Mouse (Mus musculus) right cerebral cortex, postnatal 25 days (tissue): ENCODE measurements at regions not wholly inside any gene's neighbourhood (a gene's known extent, or its start where the extent isn't known, plus 50 kb on each side); places are given as distances from the start of the nearest gene placed in this dataset.
A peak's percentile ranks its signal among the peaks of the same experiment; 100 is the strongest.

Experiments used
- DNase-seq: peaks from one replicate; pipeline ENCODE4 v3.0.0; 2022

- DNase-seq, result peak; percentile 9
Measured at GRCm38 (mm10) chr3:58089344-58090139, 241.7 kb upstream of the Pfn2 start.

DNA sequence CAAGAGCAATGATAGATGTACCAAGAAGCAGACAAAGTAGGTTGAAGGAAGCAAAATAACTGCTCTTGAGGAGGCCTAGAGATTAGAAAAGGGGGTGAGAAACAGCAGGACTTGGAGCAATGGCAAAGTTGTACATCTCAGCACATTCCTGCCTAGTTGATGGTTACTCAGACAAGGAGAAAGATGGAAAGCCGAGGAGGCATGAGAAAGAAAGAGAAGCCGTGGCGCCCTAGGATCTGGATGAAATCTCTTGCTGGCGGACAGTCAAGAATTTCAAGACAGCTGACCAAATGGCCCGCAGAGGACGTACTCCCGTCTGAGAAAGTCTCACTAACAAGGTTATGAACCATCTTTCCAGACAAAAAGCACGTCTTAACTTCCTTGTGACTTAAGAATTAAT lies 242.5 kb upstream of the Pfn2 start:
- DNase-seq, result no peak

GRCm38 (mm10) chr3:58091466-58092176 lies 243.7 kb upstream of the Pfn2 start:
- DNase-seq, result peak; percentile 72

GRCm38 (mm10) chr3:58110911-58111476 lies 263.1 kb upstream of the Pfn2 start:
- no peak for DNase-seq

DNA sequence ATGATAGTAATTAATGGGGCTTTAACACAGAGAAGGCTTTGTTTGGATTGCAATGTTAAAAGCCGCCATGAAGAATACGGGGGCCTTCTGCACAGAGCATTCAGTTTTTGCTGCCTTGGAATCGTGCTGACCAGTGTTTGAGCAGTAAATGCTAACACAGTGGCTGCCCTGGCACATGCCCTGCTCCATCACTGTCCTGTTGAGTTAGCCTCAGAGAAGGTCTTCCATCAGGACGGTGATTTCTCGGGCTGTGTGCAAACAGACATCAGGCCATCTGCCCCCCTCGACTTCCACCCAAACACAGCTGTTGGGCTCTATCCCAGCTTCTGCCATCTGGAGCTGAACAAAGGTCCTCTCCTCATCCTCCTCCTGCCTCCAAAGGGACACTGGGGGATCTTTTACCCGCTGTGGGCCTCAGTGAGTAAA lies 264.6 kb upstream of the Pfn2 start:
- no peak for DNase-seq

GRCm38 (mm10) chr3:58113941-58114340 lies 266.1 kb upstream of the Pfn2 start:
- peak; percentile 35 for DNase-seq

- DNase-seq, result no peak
Measured at GRCm38 (mm10) chr3:58115511-58115910, 267.6 kb upstream of the Pfn2 start.

DNA sequence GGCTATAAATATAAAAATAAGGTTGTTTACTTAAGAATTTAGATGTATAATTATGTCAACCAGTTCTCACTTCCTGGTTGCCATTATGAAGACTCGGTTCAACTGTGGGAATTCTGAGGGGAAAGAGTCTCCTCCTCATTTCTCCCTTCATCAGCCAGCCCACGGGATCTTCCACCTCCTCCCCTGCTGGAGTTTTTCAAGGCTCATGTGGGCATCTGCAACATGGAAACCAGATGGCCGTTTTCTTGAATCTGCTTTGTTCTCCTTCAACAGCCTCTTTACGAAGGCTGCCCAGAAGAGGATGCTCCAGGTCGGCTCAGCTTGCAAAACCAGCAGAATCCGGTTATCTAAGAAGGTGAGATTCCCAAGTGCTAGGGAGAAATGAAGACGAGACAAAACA lies 269.0 kb upstream of the Pfn2 start:
- DNase-seq, result peak; percentile 66

- no peak for DNase-seq
Measured at GRCm38 (mm10) chr3:58120051-58120450, 272.2 kb upstream of the Pfn2 start.

DNA sequence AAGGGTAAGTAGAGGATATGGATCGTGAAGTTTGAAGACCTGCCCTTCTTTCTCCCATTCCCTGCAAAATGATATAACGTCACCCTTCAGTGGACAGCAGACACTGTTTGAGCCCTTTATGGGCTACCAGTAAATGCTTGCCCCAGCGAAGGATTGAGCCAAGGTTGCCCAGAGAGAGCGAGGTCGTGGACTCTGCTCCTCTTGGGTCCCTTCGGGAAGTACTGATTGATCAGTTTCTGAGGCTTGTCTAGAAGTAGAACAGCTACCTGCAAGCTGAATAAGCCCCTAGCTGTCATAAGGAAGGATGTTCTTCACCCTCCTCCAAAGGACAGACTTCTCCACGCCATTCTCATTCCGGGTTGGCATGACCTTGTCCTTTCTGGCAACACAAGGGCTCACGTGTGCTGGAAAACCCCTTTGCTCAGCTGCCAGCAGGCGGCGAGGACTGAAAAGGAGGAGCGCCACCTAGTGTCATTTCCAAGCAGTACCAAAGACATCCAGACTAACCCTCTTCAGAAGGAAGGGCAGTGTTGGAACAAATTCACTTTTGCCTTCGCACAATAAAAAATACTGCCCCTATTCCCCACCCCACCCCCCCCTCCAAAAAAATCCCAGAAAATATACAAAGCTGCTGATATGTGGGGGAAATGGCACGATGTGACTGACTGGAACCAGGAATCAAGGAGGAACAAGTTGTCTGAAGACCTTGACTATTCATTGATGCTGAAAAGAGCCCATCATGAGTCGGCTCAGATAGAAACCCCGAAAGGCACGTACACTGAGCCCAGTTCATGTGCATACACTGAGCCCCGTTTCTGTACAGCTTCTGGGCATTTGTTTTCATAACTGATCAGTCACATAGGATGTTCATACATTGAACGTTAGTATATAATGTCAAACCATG lies 274.8 kb upstream of the Pfn2 start:
- peak; percentile 73 for DNase-seq

GRCm38 (mm10) chr3:58123396-58124077 lies 275.7 kb upstream of the Pfn2 start:
- DNase-seq, result no peak

DNA sequence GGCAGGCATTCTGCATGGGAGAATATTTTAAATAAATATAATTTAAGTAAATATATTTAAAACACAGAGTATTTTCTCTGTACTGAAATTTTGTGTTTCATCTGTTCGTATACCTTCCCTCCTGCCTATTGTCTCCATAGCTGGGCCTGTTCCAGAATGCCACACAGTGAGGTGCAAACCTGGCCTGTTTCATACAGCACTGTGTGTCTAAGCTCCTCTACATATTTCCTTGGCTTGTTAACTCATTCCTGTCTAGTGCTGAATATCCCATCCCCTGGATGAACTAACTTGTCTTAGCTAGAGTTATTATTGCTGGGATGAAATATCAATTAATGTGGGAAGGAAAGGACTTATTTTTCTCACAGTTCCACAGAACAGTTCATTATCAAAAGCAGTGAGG lies 277.0 kb upstream of the Pfn2 start:
- no peak for DNase-seq

DNA sequence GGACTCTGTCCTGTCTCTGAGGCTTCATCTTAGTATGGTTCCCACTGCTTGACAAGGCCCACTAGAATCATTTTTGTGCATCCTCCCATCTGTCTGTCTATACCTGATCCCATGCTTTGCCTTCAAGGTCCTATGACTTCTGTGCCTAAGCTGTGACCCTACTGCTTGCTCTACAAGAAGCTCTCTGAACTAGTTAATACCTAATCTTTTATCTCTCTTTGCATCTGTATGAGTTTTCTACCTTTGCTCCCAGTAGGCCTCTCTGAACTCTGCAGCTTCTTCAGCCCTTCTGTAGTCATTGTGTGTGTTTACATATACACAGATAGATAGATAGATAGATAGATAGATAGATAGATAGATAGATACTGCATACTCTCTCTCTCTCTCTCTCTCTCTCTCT lies 279.1 kb upstream of the Pfn2 start:
- DNase-seq, result no peak

GRCm38 (mm10) chr3:58128059-58128458 lies 280.2 kb upstream of the Pfn2 start:
- no peak for DNase-seq

GRCm38 (mm10) chr3:58129358-58129903 lies 281.6 kb upstream of the Pfn2 start:
- DNase-seq, result no peak

- DNase-seq, result no peak
Measured at GRCm38 (mm10) chr3:58135607-58136365, 278.7 kb upstream of the Tsc22d2 start.

- no peak for DNase-seq
Measured at GRCm38 (mm10) chr3:58138726-58139585, 275.6 kb upstream of the Tsc22d2 start.

- no peak for DNase-seq
Measured at GRCm38 (mm10) chr3:58146108-58146507, 268.4 kb upstream of the Tsc22d2 start.

DNA sequence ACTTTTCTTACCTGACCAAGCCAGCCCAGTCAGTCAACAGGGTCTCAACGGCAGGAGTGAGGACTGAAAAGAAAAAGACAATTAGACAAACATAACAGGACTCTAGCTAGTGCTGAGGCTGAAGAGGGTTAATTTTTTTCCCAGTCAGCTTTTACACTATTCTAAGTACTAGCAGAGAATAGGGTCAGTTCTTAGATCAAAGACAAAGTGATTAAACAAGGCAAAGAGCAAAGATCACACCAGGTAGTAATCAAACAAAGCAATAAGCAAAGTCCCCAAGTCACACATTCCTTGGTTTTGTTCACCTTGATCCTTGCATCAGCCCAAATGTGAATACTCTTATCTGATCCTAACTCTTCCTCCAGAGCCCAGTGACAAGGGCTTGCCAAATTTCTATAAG lies 267.8 kb upstream of the Tsc22d2 start:
- no peak for DNase-seq

DNA sequence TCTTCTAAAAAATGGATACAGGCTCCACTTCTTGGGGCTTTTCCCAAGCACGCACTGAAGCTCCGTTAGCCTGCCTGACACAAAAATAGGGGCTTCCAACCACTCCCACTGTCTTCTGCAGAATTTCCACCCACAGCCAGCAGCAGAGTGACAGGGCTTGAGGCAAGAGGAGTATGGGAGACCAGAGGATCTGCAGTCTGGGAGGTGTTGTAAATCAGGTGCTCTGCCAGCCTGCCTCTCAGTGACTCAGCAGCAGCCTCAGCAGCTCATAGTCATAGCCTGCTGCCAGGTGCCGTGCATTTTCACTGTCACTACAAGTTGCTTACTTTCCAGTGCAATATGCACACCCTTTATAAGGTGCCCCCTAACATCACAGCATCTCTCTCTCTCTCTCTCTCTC lies 261.4 kb upstream of the Tsc22d2 start:
- DNase-seq, result peak; percentile 45
